Mouse (Mus musculus): ENCODE data around the gene Zfp618. TPM values are rescaled to one million over a fixed set of nuclear protein-coding genes. Genes with fewer than 3 reads are reported as not detected.

Gene Zfp618
- polyA plus RNA-seq (2017; shearing (Covaris generic)): under 1 TPM in 1 of 2 experiments, not detected in 1; 0.20 TPM

- ATAC-seq: no peak
These were observed at the start of gene Zfp618 for GRCm38 (mm10) chr4:62965497-62966302. TSS of gene Zfp618 (plus strand) at chr4:62965573.

- no peak for ATAC-seq
These were observed 48.3 kb upstream of the Zfp618 start for GRCm38 (mm10) chr4:62917056-62917455.

GRCm38 (mm10) chr4:62933798-62934197, 31.6 kb upstream of the Zfp618 start:
- ATAC-seq: no peak

GRCm38 (mm10) chr4:62935589-62936218, 29.7 kb upstream of the Zfp618 start:
- ATAC-seq: no peak

- ATAC-seq: no peak
These were observed 23.1 kb upstream of the Zfp618 start for GRCm38 (mm10) chr4:62941961-62942892.

- ATAC-seq: no peak
These were observed 21.0 kb upstream of the Zfp618 start for GRCm38 (mm10) chr4:62944326-62944879.

- no peak for ATAC-seq
These were observed 1.6 kb upstream of the Zfp618 start for GRCm38 (mm10) chr4:62963806-62964205.

- ATAC-seq: no peak
These were observed 403 bp upstream of the Zfp618 start for GRCm38 (mm10) chr4:62964844-62965496.

GRCm38 (mm10) chr4:62969526-62969925, 4.2 kb downstream of the Zfp618 start:
- ATAC-seq: no peak

- ATAC-seq: no peak
These were observed 6.6 kb downstream of the Zfp618 start for GRCm38 (mm10) chr4:62971991-62972390.

GRCm38 (mm10) chr4:62973086-62973485, 7.7 kb downstream of the Zfp618 start:
- ATAC-seq: no peak

- ATAC-seq: no peak
These were observed 9.5 kb downstream of the Zfp618 start for GRCm38 (mm10) chr4:62974901-62975300.

- no peak for ATAC-seq
These were observed 10.2 kb downstream of the Zfp618 start for GRCm38 (mm10) chr4:62975541-62975940.

GRCm38 (mm10) chr4:62977454-62977853, 12.1 kb downstream of the Zfp618 start:
- ATAC-seq: no peak

- no peak for ATAC-seq
These were observed 13.1 kb downstream of the Zfp618 start for GRCm38 (mm10) chr4:62978501-62978911.

GRCm38 (mm10) chr4:62981572-62981971, 16.2 kb downstream of the Zfp618 start:
- no peak for ATAC-seq

GRCm38 (mm10) chr4:62983556-62983955, 18.2 kb downstream of the Zfp618 start:
- no peak for ATAC-seq

- no peak for ATAC-seq
These were observed 26.0 kb downstream of the Zfp618 start for GRCm38 (mm10) chr4:62991336-62991735.

GRCm38 (mm10) chr4:62993190-62993589, 27.8 kb downstream of the Zfp618 start:
- no peak for ATAC-seq

GRCm38 (mm10) chr4:62997606-62998005, 32.2 kb downstream of the Zfp618 start:
- no peak for ATAC-seq

GRCm38 (mm10) chr4:62998431-62998835, 33.1 kb downstream of the Zfp618 start:
- ATAC-seq: no peak

GRCm38 (mm10) chr4:62998908-62999307, 33.5 kb downstream of the Zfp618 start:
- no peak for ATAC-seq
